Mouse (Mus musculus) G1E (cell line): ENCODE results near the gene Slc16a14.

ENCODE experiments used
- CTCF ChIP-seq: IDR thresholded peaks from 2 replicates; pipeline ENCODE4 v1.5.1; 2012; ENCODE audit warnings: low read depth, low read length, inconsistent platforms, mixed read lengths
- GATA1 ChIP-seq: IDR thresholded peaks from 2 replicates; pipeline ENCODE4 v1.6.1; 2012; ENCODE audit warnings: borderline replicate concordance, low read length, inconsistent platforms, mixed read lengths
- GATA2 ChIP-seq: IDR thresholded peaks from 2 replicates; pipeline ENCODE4 v1.6.1; 2012; ENCODE audit warnings: low read depth, low read length, inconsistent platforms, borderline replicate concordance
- POLR2AphosphoS5 ChIP-seq: IDR thresholded peaks from 2 replicates; pipeline ENCODE4 v1.6.1; 2012; ENCODE audit warnings: low read depth, low read length, inconsistent platforms; ENCODE audit not compliant: insufficient replicate concordance
- TAL1 ChIP-seq: conservative IDR thresholded peaks from 2 replicates; pipeline ENCODE4 v1.6.1; 2012; ENCODE audit warnings: low read depth, low read length, inconsistent platforms, mixed read lengths

- TF ChIP-seq CTCF (no peak), GATA1 (no peak), POLR2AphosphoS5 (no peak), GATA2 (no peak), TAL1 (no peak)
Measured at GRCm38 (mm10) chr1:84864645-84865044, 70.3 kb downstream of the Slc16a14 start.
